Mouse (Mus musculus) bone marrow, adult 2 months (tissue): ENCODE results near the gene Vmn1r88.

ENCODE experiments used
- CTCF ChIP-seq: fragments of 200-500 bp; IDR thresholded peaks from 2 replicates; pipeline ENCODE4 v1.5.1; 2011; ENCODE audit warnings: low read length, control low read depth; ENCODE audit not compliant: control insufficient read depth, insufficient read depth
- POLR2A ChIP-seq: fragments of 200-500 bp; IDR thresholded peaks from 2 replicates; pipeline ENCODE4 v1.6.1; 2011; ENCODE audit warnings: low read depth, mild to moderate bottlenecking, control low read depth, low read length, borderline replicate concordance; ENCODE audit not compliant: control insufficient read depth

DNA sequence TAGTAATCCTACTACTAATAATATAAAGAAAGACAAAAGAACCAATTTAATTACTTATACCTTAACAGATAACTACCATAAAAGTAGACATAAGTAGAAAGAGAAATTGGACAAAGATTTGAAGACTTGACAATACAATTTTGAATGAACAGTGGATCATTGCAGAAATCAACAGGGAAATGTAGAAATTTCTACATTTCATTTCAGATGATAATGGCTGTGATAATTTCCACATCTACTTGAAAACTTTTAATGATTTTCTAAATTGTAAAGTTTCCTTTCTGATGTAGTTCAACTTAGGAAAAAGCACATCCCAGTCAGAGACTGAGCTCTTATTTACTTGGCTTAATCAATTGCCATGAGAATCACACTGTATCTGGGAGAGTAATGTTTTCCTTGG, 53.4 kb downstream of the Vmn1r88 start, which contains the start of gene Vmn1r89:
- TF ChIP-seq CTCF (no peak), POLR2A (no peak)
